Mouse (Mus musculus): ENCODE results near the gene Xxylt1.

Gene Xxylt1

DNA sequence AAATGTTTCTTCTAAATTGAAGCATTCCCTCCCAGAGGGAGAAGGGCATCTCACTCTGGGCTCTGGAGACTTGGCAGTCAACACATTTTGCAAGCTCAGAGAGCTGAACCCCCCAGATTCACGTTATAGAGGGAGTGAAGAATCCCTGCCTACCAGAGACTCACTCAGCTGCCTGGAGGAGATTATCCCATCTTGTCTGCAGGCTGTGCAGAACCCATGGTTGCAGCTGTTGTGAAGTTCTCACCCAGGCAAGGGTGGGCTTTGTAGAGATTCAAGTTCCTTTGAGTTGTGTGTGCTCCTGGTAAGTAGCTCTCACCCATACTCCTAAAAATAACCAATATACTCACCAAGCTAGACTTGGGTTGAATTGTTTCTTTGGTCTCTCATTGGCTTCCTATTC, 132.6 kb downstream of the Xxylt1 start:
- no peak for DNase-seq (ENCODE audit: low spot score)

DNA sequence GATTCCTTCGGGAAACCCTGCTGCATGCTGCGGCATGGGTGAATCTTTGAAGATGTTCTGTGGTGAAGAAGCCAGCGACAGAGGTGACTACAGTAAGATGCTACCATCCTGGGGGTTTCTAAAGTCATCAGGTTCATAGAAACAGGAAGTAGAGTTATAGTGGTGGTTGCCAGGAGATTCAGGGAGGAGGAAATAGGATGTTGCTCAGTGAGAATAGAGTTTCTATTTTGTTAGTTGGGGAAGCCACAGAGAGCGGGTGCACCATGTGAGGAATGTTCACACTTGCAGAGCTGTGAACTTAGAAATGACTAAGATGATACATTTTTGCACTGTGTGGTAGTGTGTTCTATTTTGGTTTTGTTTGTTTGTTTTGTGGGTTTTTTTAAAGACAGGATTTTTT, 133.0 kb downstream of the Xxylt1 start:
- no peak for DNase-seq (ENCODE audit: low spot score)

- DNase-seq (ENCODE audit: low spot score), result peak; percentile 60
Measured at GRCm38 (mm10) chr16:30944886-30945285, 136.3 kb downstream of the Xxylt1 start.

- DNase-seq (ENCODE audit: low spot score), result no peak
Measured at GRCm38 (mm10) chr16:30943919-30944318, 137.3 kb downstream of the Xxylt1 start.

- DNase-seq (ENCODE audit: low spot score), result no peak
Measured at GRCm38 (mm10) chr16:30940699-30941098, 140.5 kb downstream of the Xxylt1 start.

DNA sequence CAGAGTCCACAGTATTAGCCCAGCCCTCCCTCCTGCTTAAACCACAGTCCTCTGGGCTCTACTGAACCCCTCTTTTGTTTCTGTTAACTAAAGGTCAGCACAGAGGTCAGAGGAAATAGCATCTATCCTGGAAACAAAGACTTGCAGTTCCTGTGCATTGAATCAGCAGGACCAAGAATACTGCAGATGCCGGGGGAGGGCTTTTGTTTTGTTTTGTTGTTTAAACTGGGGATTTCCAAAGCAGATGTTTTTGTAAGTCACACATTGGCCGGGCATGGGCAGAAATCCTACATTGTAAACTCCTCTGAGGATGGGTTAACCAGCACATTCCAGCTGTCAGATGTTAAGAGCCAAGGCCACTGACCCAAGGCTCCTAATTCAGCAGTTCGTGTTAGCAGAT, 141.3 kb downstream of the Xxylt1 start:
- DNase-seq (ENCODE audit: low spot score), result peak; percentile 51

DNA sequence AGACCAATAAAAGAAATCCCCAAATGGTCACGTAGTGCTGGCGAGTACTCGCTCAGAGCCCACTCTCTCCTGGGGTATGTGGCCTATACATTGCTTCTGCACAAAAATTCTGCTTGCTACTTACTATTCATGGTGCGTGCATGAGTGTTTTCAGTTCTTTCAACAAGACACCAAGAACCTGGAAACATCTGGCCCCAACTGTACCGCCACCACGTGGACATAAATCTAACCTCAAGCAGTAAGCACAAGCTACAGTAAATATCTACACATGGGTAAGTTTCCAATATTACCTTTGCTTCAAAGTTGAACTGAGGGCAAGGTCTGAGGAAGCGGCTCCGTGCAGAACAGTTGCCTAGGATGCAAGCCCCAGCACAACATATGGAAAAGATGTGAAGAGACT, 142.0 kb downstream of the Xxylt1 start:
- no peak for DNase-seq (ENCODE audit: low spot score)

- no peak for DNase-seq (ENCODE audit: low spot score)
Measured at GRCm38 (mm10) chr16:30938664-30939063, 142.6 kb downstream of the Xxylt1 start.

GRCm38 (mm10) chr16:30937665-30938064, 143.6 kb downstream of the Xxylt1 start:
- DNase-seq (ENCODE audit: low spot score), result no peak

DNA sequence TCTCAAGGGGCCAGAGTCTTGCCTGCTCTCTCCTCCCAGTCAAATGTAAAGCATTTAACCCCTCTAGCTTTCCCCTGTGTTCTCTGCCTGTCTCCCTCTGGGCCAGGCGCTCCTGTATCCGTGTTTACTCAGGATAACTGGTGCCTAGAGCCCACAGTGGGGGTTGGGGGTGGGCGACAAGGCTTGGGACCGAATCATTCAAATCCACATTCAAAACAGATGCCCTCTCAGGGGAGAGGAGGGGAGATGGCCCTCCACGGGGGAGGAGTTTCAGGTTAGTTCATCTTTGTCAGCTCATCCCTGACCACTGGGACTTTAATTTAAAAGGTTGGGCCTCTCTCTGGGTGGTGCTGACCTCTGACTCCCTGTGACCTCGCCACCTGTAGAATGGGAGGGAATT, 144.8 kb downstream of the Xxylt1 start:
- DNase-seq (ENCODE audit: low spot score), result no peak

- DNase-seq (ENCODE audit: low spot score), result no peak
Measured at GRCm38 (mm10) chr16:30936012-30936461, 145.2 kb downstream of the Xxylt1 start.

- no peak for DNase-seq (ENCODE audit: low spot score)
Measured at GRCm38 (mm10) chr16:30934967-30935690, 146.1 kb downstream of the Xxylt1 start.

DNA sequence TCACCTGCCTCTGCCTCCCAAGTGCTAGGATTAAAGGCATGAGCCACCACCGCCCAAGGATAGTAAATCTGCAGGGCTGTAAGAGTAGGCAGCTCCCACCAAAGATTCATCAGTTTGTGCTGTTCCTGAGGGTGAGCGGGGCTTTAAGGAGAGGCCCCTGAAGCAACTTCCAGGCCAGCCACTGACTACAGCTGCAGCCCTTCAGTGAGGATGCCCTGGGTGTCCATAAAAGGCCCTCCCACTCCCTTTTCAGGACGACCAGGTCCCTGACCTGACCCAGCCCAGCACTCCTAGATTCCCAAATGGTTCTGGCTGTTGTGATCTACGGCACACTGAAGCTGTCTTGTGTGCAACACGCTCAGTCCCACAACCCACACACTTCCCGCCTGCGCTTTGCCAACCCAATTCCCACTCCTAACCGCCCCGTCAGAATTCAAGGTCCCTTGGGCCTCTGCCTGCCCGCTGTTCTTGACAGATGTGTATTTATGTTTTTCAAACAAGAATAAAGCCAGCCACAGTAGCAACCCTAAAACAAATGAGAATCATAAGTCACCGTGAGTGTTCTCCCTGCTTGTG, 146.9 kb downstream of the Xxylt1 start:
- DNase-seq (ENCODE audit: low spot score), result no peak

GRCm38 (mm10) chr16:30933366-30933765, 147.9 kb downstream of the Xxylt1 start:
- no peak for DNase-seq (ENCODE audit: low spot score)

- DNase-seq (ENCODE audit: low spot score), result no peak
Measured at GRCm38 (mm10) chr16:30932791-30933190, 148.4 kb downstream of the Xxylt1 start.

GRCm38 (mm10) chr16:30932196-30932595, 149.0 kb downstream of the Xxylt1 start:
- no peak for DNase-seq (ENCODE audit: low spot score)

DNA sequence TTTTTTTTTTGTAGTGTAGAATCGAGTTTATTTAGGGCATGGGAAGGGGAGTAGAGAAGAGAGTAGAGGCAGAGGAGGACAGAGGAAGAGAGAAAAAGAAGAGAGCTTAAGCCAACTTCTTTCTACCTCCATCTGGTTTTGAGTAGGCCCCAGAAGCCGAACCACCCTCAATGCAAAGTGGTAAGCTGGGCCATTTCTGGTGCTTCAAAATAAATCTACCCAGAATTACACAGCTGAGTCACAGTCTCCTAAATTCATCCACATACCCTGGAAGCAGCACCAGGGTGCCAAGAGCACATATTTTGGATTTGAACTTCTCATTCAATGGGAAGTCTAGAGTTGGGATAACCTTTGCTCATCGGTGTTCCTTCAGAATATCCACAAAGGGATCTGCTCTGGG, 152.1 kb downstream of the Xxylt1 start:
- DNase-seq (ENCODE audit: low spot score), result no peak

DNA sequence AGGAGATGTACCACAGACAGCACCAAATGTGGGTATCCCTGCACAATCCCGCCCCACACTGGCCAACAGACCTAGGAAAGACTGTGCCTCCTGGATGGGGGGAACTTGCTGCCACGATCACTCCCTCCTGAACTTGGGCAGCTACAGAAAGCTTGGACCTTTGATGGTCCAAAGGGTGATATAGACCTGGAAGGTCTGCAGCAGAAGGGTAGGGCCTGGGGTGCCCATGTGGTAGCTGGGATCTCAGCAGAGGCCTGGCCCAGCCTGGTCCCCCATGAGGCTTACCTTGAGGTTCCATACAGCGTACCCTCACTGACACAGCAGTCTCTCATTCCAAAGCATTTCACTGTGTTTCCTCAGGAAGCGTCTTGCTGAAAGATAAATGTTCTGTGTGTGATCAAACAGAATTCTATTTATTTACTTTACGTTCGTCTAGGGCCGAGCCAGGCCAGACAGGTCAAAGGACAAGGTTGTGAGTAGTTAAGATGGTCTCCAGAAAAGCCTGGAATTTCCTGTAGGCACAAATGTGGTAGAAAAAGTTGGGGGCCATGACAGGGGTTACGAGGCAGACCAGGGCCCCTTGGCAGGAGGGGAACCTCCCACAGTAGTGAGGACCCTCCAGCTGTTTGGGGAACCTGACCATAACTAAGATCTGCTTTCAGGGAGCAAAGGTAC, 153.0 kb downstream of the Xxylt1 start:
- DNase-seq (ENCODE audit: low spot score), result no peak

DNA sequence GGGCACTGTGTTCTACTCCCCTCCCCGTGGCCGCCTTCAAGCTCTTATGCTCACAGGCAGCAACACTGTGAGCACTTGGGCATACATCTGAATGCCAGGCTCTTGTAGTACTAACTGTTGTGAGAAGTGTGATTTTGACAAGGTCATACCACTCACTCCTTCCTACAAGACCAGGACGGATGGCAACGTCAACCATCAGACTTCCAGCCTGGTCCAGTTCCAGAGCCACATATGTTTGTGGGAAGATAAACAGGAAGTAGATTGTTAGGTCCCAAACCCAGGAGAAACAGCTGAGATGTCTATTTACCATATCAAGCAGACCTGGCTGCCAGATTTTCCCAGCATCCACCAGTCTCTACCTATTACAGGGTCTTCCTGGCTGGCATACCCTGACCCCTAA, 155.7 kb downstream of the Xxylt1 start:
- DNase-seq (ENCODE audit: low spot score), result no peak

DNA sequence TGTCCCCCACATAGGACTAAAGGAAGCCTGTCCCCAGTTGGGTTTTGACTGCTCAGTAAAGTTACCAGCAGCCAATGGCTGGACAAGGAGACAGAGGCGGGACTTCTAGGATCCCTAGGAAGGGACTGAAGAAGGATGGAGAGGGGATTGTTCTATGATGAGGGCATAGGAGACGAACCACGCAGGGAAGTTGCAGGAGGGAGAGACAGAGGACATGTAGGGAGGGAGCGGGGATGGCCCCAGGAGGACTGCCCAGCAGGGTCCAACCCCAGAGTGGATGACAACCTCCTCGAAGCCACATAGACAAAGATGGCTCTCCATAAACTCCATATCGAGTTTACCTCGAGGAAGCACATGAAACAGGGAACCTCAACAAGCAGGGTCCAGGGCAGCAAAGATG, 157.3 kb downstream of the Xxylt1 start:
- DNase-seq (ENCODE audit: low spot score), result no peak

GRCm38 (mm10) chr16:30922548-30922947, 158.7 kb downstream of the Xxylt1 start:
- no peak for DNase-seq (ENCODE audit: low spot score)

GRCm38 (mm10) chr16:30918866-30919265, 162.4 kb downstream of the Xxylt1 start:
- DNase-seq (ENCODE audit: low spot score), result no peak

DNA sequence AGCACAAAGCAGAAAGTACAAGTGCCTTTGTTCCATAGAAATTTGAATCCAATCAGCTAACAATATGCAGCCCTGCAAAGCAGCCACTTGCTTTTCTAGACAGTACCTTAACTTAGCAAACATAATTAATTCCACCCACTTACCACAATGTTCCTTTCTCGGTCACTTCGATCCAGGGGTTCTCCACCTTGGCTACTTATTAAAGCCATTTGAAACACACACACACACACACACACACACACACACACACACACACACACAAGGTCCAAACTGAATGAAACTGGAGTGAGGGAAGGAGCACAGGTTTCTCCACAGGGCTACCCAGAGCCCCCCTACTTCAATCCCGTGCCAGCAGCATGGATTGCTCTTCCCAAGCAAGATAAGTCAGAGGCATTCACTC, 164.3 kb downstream of the Xxylt1 start:
- DNase-seq (ENCODE audit: low spot score), result no peak

All from lung, postnatal 25 days (tissue).